Mouse (Mus musculus): ENCODE measurements around the gene Mbip.

Gene Mbip

GRCm38 (mm10) chr12:56298919-56299318, 46.8 kb downstream of the Mbip start:
- Histone ChIP-seq H3K4me3 (replicated peaks; ENCODE audit: low read length) (no peak overlapping the region), H3K9me3 (ENCODE audit: low read length) (no peaks in the 10 kb centered on the region), H3K36me3 (ENCODE audit: insufficient read depth, low read length) (no peaks in the 10 kb centered on the region), H3K27me3 (ENCODE audit: insufficient read depth, low read length) (peaks cover 43% of the 10 kb centered on the region), H3K4me1 (replicated peaks; ENCODE audit: low read depth, low read length) (peaks cover 83% of the 10 kb centered on the region)
- TF ChIP-seq NANOG (IDR thresholded peaks at IDR 0.05; ENCODE audit: borderline replicate concordance, low read length), result no peak
- TF ChIP-seq CTCF (conservative IDR thresholded peaks at IDR 0.05; ENCODE audit: low read length), result no peak
- TF ChIP-seq POU5F1 (IDR thresholded peaks at IDR 0.05; ENCODE audit: borderline replicate concordance, low read length), result no peak

- H3K4me1 ChIP-seq (replicated peaks; ENCODE audit: low read depth, low read length), result peaks cover 86% of the 10 kb centered on the region
- no peaks in the 10 kb centered on the region for H3K36me3 ChIP-seq (ENCODE audit: insufficient read depth, low read length)
- peak overlapping the region; percentile 54 for H3K4me3 ChIP-seq (replicated peaks; ENCODE audit: low read length)
- TF ChIP-seq NANOG (IDR thresholded peaks at IDR 0.05; ENCODE audit: borderline replicate concordance, low read length) (peak; percentile 98), POU5F1 (IDR thresholded peaks at IDR 0.05; ENCODE audit: borderline replicate concordance, low read length) (peak; percentile 88; the same call in 1 of the 2 replicates), CTCF (conservative IDR thresholded peaks at IDR 0.05; ENCODE audit: low read length) (no peak)
- H3K9me3 ChIP-seq (ENCODE audit: low read length), result no peaks in the 10 kb centered on the region
- peaks cover 36% of the 10 kb centered on the region for H3K27me3 ChIP-seq (ENCODE audit: insufficient read depth, low read length)
These were observed 47.5 kb downstream of the Mbip start for GRCm38 (mm10) chr12:56297921-56298830.

DNA sequence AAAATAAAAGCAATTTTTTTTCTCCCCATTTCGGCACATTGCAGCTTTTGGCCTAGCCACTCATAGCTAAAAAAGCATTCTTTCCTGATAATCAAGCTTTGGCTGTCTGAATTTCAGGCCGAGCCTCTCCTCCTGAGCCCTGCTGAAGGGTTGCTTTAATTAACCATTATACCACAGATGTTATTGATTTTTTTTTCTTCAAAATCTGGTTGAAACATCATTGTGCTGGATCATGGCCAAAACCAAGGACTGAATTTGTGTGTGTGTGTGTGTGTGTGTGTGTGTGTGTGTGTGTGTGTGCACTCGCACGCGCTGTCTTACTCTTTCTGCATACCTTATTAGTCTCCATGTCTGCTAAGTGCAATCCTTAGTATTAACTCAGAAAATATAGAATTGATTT, 48.6 kb downstream of the Mbip start:
- H3K27me3 ChIP-seq (ENCODE audit: insufficient read depth, low read length), result peaks cover 27% of the 10 kb centered on the region
- no peaks in the 10 kb centered on the region for H3K36me3 ChIP-seq (ENCODE audit: insufficient read depth, low read length)
- peak overlapping the region; percentile 10; the same call in 1 of the 2 replicates for H3K4me3 ChIP-seq (replicated peaks; ENCODE audit: low read length)
- H3K4me1 ChIP-seq (replicated peaks; ENCODE audit: low read depth, low read length), result peaks cover 80% of the 10 kb centered on the region
- TF ChIP-seq NANOG (IDR thresholded peaks at IDR 0.05; ENCODE audit: borderline replicate concordance, low read length) (no peak), POU5F1 (IDR thresholded peaks at IDR 0.05; ENCODE audit: borderline replicate concordance, low read length) (no peak), CTCF (conservative IDR thresholded peaks at IDR 0.05; ENCODE audit: low read length) (no peak)
- no peaks in the 10 kb centered on the region for H3K9me3 ChIP-seq (ENCODE audit: low read length)

DNA sequence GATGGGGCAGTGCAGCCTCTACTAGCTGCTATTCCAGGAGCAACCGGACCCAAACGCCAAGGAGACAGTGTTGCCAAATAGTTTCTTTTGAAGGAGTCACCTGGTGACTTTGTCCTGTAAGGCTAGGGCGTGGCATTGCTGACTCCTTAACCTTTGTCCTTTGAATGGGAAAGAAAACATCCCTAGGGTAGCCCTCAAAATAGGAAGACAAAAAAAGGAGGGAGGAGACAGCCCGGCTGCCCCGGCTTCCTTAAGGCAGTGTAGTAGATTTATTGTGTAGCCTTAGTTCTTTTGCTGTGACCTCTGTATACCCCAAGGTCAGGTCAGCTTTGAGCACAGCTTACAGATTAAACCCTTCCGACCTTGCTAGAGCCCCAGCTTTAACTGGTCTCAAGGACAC, 49.2 kb downstream of the Mbip start:
- no peaks in the 10 kb centered on the region for H3K36me3 ChIP-seq (ENCODE audit: insufficient read depth, low read length)
- 0 out of 2 replicates have a peak overlapping the region, but pooled peaks have one; percentile 10 for H3K4me3 ChIP-seq (replicated peaks; ENCODE audit: low read length)
- peaks cover 74% of the 10 kb centered on the region for H3K4me1 ChIP-seq (replicated peaks; ENCODE audit: low read depth, low read length)
- peaks cover 23% of the 10 kb centered on the region for H3K27me3 ChIP-seq (ENCODE audit: insufficient read depth, low read length)
- H3K9me3 ChIP-seq (ENCODE audit: low read length), result no peaks in the 10 kb centered on the region
- no peak for TF ChIP-seq CTCF (conservative IDR thresholded peaks at IDR 0.05; ENCODE audit: low read length)
- no peak for TF ChIP-seq POU5F1 (IDR thresholded peaks at IDR 0.05; ENCODE audit: borderline replicate concordance, low read length)
- TF ChIP-seq NANOG (IDR thresholded peaks at IDR 0.05; ENCODE audit: borderline replicate concordance, low read length), result peak; percentile 42; the same call in 1 of the 2 replicates

DNA sequence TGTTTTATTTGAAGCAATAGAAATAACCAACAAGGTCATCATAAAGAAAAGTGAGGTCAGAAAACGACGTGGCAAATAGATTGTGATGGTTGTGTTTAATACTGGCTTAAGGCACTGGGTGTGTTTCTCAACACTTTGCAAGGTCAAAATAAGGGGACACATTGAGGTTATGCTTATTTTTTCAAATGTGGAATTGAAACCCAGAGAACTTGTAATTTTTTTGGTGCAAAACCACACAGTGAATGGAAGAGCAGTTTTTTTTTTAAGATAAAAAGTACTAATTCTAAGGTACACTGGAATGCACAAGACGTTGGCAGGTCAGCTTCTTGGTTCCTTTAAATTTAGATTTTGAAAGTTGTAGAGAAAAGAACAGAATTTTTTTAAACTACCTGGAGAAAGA, 50.5 kb downstream of the Mbip start:
- TF ChIP-seq POU5F1 (IDR thresholded peaks at IDR 0.05; ENCODE audit: borderline replicate concordance, low read length) (no peak), NANOG (IDR thresholded peaks at IDR 0.05; ENCODE audit: borderline replicate concordance, low read length) (no peak), CTCF (conservative IDR thresholded peaks at IDR 0.05; ENCODE audit: low read length) (no peak)
- no peaks in the 10 kb centered on the region for H3K36me3 ChIP-seq (ENCODE audit: insufficient read depth, low read length)
- H3K4me1 ChIP-seq (replicated peaks; ENCODE audit: low read depth, low read length), result peaks cover 61% of the 10 kb centered on the region
- no peaks in the 10 kb centered on the region for H3K9me3 ChIP-seq (ENCODE audit: low read length)
- peaks cover 19% of the 10 kb centered on the region; the same call in 1 of the 2 replicates for H3K27me3 ChIP-seq (ENCODE audit: insufficient read depth, low read length)
- H3K4me3 ChIP-seq (replicated peaks; ENCODE audit: low read length), result no peak overlapping the region

DNA sequence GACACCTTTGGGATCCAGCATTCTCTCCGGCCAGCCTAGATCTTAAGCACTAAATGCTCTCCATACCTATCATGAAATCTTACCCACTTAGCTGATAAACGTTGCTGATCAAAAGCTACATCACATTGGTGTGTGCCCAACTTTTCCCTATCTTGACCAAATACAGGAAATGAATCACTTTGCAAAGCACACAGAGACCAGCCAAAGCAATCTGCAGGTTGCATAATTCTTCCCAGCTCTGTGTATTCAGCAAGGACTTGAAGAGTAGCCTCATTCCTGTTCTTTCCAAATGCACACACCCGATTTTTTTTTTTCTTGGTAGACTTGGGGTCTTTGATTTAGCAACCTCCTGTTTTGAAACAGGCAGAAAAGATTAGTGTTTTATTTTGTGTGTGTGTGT, 57.1 kb downstream of the Mbip start:
- Histone ChIP-seq H3K9me3 (ENCODE audit: low read length) (no peaks in the 10 kb centered on the region), H3K27me3 (ENCODE audit: insufficient read depth, low read length) (peaks cover 7% of the 10 kb centered on the region; the same call in 1 of the 2 replicates)

GRCm38 (mm10) chr12:56286828-56287227, 58.9 kb downstream of the Mbip start:
- no peaks in the 10 kb centered on the region for H3K9me3 ChIP-seq (ENCODE audit: low read length)
- H3K4me3 ChIP-seq (replicated peaks; ENCODE audit: low read length), result no peak overlapping the region
- no peak for TF ChIP-seq POU5F1 (IDR thresholded peaks at IDR 0.05; ENCODE audit: borderline replicate concordance, low read length)
- TF ChIP-seq NANOG (IDR thresholded peaks at IDR 0.05; ENCODE audit: borderline replicate concordance, low read length), result no peak
- TF ChIP-seq CTCF (conservative IDR thresholded peaks at IDR 0.05; ENCODE audit: low read length), result no peak
- H3K4me1 ChIP-seq (replicated peaks; ENCODE audit: low read depth, low read length), result peaks cover 28% of the 10 kb centered on the region
- no peaks in the 10 kb centered on the region for H3K36me3 ChIP-seq (ENCODE audit: insufficient read depth, low read length)
- peaks cover 8% of the 10 kb centered on the region; the same call in 1 of the 2 replicates for H3K27me3 ChIP-seq (ENCODE audit: insufficient read depth, low read length)

More for the DNA sequence above, 57.1 kb downstream of the Mbip start:
- TF ChIP-seq NANOG (IDR thresholded peaks at IDR 0.05; ENCODE audit: borderline replicate concordance, low read length), result no peak
- Histone ChIP-seq H3K36me3 (ENCODE audit: insufficient read depth, low read length) (no peaks in the 10 kb centered on the region), H3K4me3 (replicated peaks; ENCODE audit: low read length) (no peak overlapping the region), H3K4me1 (replicated peaks; ENCODE audit: low read depth, low read length) (peaks cover 34% of the 10 kb centered on the region)

DNA sequence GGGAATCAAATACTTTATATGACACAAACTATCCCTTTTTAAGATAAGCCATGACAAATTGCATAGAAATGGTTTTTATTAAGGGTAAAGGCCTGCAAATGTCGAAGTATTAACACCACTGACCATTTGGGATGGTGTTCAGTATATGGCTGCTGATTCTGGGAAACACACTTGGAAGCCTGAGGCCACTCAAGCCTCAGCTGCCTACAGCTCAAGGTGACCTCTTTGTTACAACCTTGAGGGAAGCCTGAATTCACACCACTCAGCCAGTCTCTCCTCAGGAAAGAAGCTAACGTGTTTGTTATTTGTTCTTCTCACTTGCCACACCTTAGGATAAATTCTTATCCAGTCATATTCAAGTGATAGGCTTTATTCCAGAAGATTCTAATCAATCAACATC, 61.5 kb downstream of the Mbip start:
- no peaks in the 10 kb centered on the region for H3K36me3 ChIP-seq (ENCODE audit: insufficient read depth, low read length)
- TF ChIP-seq NANOG (IDR thresholded peaks at IDR 0.05; ENCODE audit: borderline replicate concordance, low read length), result 0 out of 2 replicates have a peak, but pooled peaks have one; percentile 14
- no peak for TF ChIP-seq POU5F1 (IDR thresholded peaks at IDR 0.05; ENCODE audit: borderline replicate concordance, low read length)
- TF ChIP-seq CTCF (conservative IDR thresholded peaks at IDR 0.05; ENCODE audit: low read length), result no peak
- 0 out of 2 replicates have a peak, but pooled peaks cover 7% of the 10 kb centered on the region for H3K27me3 ChIP-seq (ENCODE audit: insufficient read depth, low read length)
- H3K4me1 ChIP-seq (replicated peaks; ENCODE audit: low read depth, low read length), result peaks cover 46% of the 10 kb centered on the region
- no peaks in the 10 kb centered on the region for H3K9me3 ChIP-seq (ENCODE audit: low read length)
- no peak overlapping the region for H3K4me3 ChIP-seq (replicated peaks; ENCODE audit: low read length)

Data from E14TG2a.4 (cell line).